Mouse (Mus musculus) limb, embryonic 12.5 days (tissue): Measurements from ENCODE around the gene Lgalsl. TPM values are rescaled to one million over a fixed set of nuclear protein-coding genes. Genes with fewer than 3 reads are reported as not detected.

Source experiments
- ATAC-seq: fragments of 200-750 bp; cut with Nextera tagmentation; 2 replicates; pipeline ENCODE4 v1.8.0; 2017; ENCODE audit warnings: low read depth, moderate TSS enrichment; ENCODE audit not compliant: insufficient number of reproducible peaks, insufficient read depth, low FRiP score, low TSS enrichment
- H3K27ac ChIP-seq: fragments of 300-500 bp; sonication (generic); 2 replicates; pipeline ENCODE4 v1.5.1; 2016; ENCODE audit warnings: mild to moderate bottlenecking, moderate library complexity
- H3K27me3 ChIP-seq: fragments of 300-500 bp; sonication (generic); 2 replicates; pipeline ENCODE4 v1.6.1; 2016; ENCODE audit warnings: mild to moderate bottlenecking, moderate library complexity
- H3K36me3 ChIP-seq: fragments of 300-500 bp; sonication (generic); 2 replicates; pipeline ENCODE4 v1.6.1; 2016; ENCODE audit warnings: mild to moderate bottlenecking, moderate library complexity
- H3K4me1 ChIP-seq: fragments of 300-500 bp; sonication (generic); replicated peaks from 2 replicates; pipeline ENCODE4 v1.6.1; 2016
- H3K4me2 ChIP-seq: fragments of 300-500 bp; sonication (generic); 2 replicates; pipeline ENCODE4 v1.6.1; 2016; ENCODE audit warnings: mild to moderate bottlenecking, moderate library complexity
- H3K4me3 ChIP-seq: fragments of 300-500 bp; sonication (generic); replicated peaks from 2 replicates; pipeline ENCODE4 v1.5.1; 2016; ENCODE audit warnings: mild to moderate bottlenecking
- H3K9ac ChIP-seq: fragments of 300-500 bp; sonication (generic); replicated peaks from 2 replicates; pipeline ENCODE4 v1.6.1; 2016; ENCODE audit warnings: mild to moderate bottlenecking, moderate library complexity
- H3K9me3 ChIP-seq: fragments of 300-500 bp; sonication (generic); 2 replicates; pipeline ENCODE4 v1.6.1; 2016; ENCODE audit warnings: mild to moderate bottlenecking, moderate library complexity
- WGBS: fragments of 180-500 bp; shearing (Covaris S2); methylation state at CpG from one replicate; pipeline ENCODE4 v1.1.7; 2016; 5-methylcytosine and 5-hydroxymethylcytosine counted together
- polyA plus RNA-seq: library from polyadenylated mRNA; unstranded; fragments of >200 nt; fragmentation: Nextera tagmentation; extraction: Ambion mirVana; gene quantifications from 2 replicates; pipeline ENCODE4 v1.2.1, GENCODE M21; 2016

The Lgalsl gene
- polyA plus RNA-seq: 33.7 and 37.3 TPM in 2 replicates

DNA sequence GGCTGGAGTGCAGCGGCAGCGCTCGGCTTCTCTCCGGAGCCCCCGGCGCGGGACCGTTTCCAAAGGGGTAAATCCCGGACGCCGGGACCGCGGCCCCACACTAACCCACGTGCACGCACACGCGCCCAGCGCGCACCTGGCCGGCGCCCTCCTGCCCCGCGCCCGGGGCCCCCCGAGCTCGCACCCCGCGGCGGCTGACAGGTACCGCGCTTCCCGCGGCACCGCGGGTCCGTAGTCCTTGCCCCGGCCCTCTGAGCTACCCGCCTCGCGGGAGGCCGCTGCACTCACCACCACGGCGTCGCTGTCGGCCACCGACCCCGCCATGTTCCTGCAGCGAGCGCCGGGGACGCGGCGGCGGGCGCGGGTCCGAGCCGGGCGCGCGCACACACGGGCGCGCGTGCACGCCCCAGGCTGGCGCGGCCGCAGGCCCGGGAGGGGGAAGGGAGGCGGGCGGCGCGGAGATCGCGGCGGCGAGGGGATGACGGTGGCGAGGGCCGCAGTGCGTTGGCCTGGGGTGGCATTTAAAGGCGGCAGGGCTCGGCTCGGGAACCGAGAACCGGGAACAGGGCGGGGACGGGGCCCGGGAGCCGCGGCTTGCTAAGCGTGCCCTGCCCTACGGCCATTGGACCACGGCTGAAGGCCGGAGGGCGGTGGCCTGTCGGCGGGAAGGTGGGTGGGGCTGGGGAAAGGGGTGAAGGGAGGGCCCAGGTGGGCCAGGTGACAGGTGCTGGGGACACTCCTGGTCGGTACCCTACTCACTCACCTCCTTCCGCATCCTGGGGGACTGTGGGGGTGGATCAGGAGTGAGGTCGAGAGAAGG is at the start of gene Lgalsl:
Gene Lgalsl, minus strand, starts transcription at position 371 of the 820 bp plus-strand sequence.
- H3K27ac ChIP-seq: peak within 1 kb of the TSS; percentile 77
- H3K9me3 ChIP-seq: no peaks in the 10 kb centered on the region
- WGBS: under 1% methylated on average over 101 of the region's 102 CpGs
- peak within 1 kb of the TSS; percentile 90 for H3K4me3 ChIP-seq
- peaks cover 32% of the 10 kb centered on the region for H3K4me1 ChIP-seq
- peaks cover 8% of the 10 kb centered on the region for H3K27me3 ChIP-seq
- ATAC-seq: peak; percentile 82
- peak within 1 kb of the TSS; percentile 92 for H3K9ac ChIP-seq
- peaks cover 23% of the 10 kb centered on the region for H3K36me3 ChIP-seq
- H3K4me2 ChIP-seq: peak within 1 kb of the TSS; percentile 85

DNA sequence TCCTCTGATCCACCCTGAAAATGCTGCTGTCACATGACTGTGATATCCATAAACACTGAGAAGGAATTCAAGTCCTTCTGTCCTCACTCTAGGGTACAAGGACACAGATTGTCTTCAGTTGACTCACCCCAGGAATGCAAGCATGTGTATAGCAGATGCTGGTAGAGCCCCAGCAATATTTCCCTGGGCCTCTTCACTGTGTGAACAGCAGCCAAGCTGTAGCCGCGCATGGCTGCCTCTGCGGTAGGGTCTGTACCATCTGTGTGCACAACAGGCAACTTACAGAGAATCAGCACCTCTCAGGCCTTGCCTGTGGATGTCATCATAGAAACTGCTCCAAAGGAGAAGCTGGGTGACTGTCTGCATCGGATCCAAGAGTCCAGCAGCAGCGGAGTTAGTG is 47.8 kb upstream of the Lgalsl start:
- Histone ChIP-seq H3K4me1 (0 out of 2 replicates have a peak, but pooled peaks cover 11% of the 10 kb centered on the region), H3K27ac (no peak overlapping the region), H3K9ac (no peak overlapping the region), H3K36me3 (no peaks in the 10 kb centered on the region), H3K4me2 (no peak overlapping the region), H3K4me3 (no peak overlapping the region), H3K9me3 (no peaks in the 10 kb centered on the region), H3K27me3 (no peaks in the 10 kb centered on the region)
- 86% methylated on average over 5 of the region's 5 CpGs for WGBS
- no peak for ATAC-seq

DNA sequence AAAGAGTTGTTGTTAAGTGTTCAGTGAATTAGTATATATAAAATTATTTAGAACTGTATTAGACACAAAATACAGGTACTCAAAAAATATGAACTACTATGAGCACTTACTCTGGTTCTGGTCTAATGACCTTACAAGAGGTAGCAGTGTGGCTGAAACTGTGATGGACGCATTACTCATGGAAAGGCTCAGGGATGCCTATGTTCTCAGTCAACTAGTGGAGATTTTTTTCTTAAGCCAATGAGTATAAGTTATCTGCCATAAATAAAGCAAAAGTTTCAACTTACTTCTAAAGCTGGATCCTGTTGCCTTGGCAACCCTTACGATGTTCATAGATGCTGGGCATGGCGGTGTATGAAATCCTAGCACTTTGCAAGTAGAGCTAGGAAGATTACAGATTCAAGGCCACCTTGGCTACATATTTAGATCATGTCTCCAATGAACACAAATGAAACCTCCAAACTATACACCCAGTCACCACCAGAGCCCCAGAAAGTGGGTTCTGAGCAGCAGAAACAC is 46.8 kb upstream of the Lgalsl start:
- H3K9ac ChIP-seq: no peak overlapping the region
- no peak overlapping the region for H3K27ac ChIP-seq
- no peaks in the 10 kb centered on the region for H3K36me3 ChIP-seq
- 85% methylated on average over 3 of the region's 3 CpGs for WGBS
- no peak overlapping the region for H3K4me3 ChIP-seq
- no peaks in the 10 kb centered on the region for H3K9me3 ChIP-seq
- H3K27me3 ChIP-seq: no peaks in the 10 kb centered on the region
- 0 out of 2 replicates have a peak, but pooled peaks cover 9% of the 10 kb centered on the region for H3K4me1 ChIP-seq
- H3K4me2 ChIP-seq: no peak overlapping the region
- no peak for ATAC-seq

- Histone ChIP-seq H3K9ac (no peak overlapping the region), H3K4me2 (no peak overlapping the region), H3K27ac (no peak overlapping the region), H3K4me3 (no peak overlapping the region), H3K27me3 (no peaks in the 10 kb centered on the region), H3K4me1 (no peaks in the 10 kb centered on the region), H3K9me3 (no peaks in the 10 kb centered on the region), H3K36me3 (no peaks in the 10 kb centered on the region)
- 80% methylated on average over 5 of the region's 5 CpGs for WGBS
- ATAC-seq: no peak
These were observed 42.5 kb upstream of the Lgalsl start for GRCm38 (mm10) chr11:20873386-20873785.

DNA sequence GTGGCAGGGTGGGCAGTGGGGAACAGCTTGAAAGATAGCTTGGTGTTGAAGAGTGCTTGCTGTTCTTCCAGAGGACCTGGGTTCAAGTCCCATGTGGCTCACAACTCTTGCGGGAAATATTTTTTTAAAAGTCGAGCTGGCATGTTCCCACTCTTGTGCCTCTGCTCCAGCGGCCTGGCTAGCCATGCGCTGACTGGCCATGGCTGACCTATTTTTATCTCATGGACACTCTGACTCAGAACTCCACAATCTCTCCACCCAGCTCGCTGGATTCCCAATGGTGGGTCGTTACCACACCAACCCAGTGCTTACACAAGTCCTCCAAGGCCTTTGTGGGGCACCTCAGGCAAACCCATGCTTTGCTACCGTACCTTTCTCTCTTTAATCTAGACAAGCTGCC is 42.1 kb upstream of the Lgalsl start:
- WGBS: 89% methylated on average over 7 of the region's 7 CpGs
- H3K9ac ChIP-seq: no peak overlapping the region
- no peak overlapping the region for H3K4me3 ChIP-seq
- no peaks in the 10 kb centered on the region for H3K36me3 ChIP-seq
- no peak for ATAC-seq
- H3K4me2 ChIP-seq: no peak overlapping the region
- no peaks in the 10 kb centered on the region for H3K27me3 ChIP-seq
- H3K4me1 ChIP-seq: no peaks in the 10 kb centered on the region
- H3K9me3 ChIP-seq: no peaks in the 10 kb centered on the region
- H3K27ac ChIP-seq: no peak overlapping the region

- Histone ChIP-seq H3K4me2 (no peak overlapping the region), H3K27ac (no peak overlapping the region), H3K36me3 (no peaks in the 10 kb centered on the region), H3K4me1 (no peaks in the 10 kb centered on the region), H3K9me3 (no peaks in the 10 kb centered on the region), H3K9ac (no peak overlapping the region), H3K27me3 (no peaks in the 10 kb centered on the region), H3K4me3 (no peak overlapping the region)
- 86% methylated on average over 2 of the region's 2 CpGs for WGBS
- no peak for ATAC-seq
These were observed 41.6 kb upstream of the Lgalsl start for GRCm38 (mm10) chr11:20872444-20872843.

- 89% methylated on average over 2 of the region's 2 CpGs for WGBS
- no peaks in the 10 kb centered on the region for H3K4me1 ChIP-seq
- H3K36me3 ChIP-seq: no peaks in the 10 kb centered on the region
These were observed 39.1 kb upstream of the Lgalsl start for GRCm38 (mm10) chr11:20869927-20870326.

GRCm38 (mm10) chr11:20865450-20865849 is 34.6 kb upstream of the Lgalsl start:
- H3K9ac ChIP-seq: no peak overlapping the region
- no peaks in the 10 kb centered on the region for H3K4me1 ChIP-seq
- H3K9me3 ChIP-seq: no peaks in the 10 kb centered on the region
- WGBS: 91% methylated on average over 3 of the region's 3 CpGs
- no peaks in the 10 kb centered on the region for H3K36me3 ChIP-seq
- H3K27me3 ChIP-seq: no peaks in the 10 kb centered on the region
- H3K4me2 ChIP-seq: no peak overlapping the region
- H3K4me3 ChIP-seq: no peak overlapping the region
- ATAC-seq: no peak
- H3K27ac ChIP-seq: no peak overlapping the region

More at GRCm38 (mm10) chr11:20869927-20870326, 39.1 kb upstream of the Lgalsl start:
- Histone ChIP-seq H3K4me3 (no peak overlapping the region), H3K27ac (no peak overlapping the region), H3K27me3 (no peaks in the 10 kb centered on the region), H3K4me2 (no peak overlapping the region), H3K9me3 (no peaks in the 10 kb centered on the region), H3K9ac (no peak overlapping the region)
- ATAC-seq: no peak

GRCm38 (mm10) chr11:20864647-20865046 is 33.8 kb upstream of the Lgalsl start:
- Histone ChIP-seq H3K9me3 (no peaks in the 10 kb centered on the region), H3K4me1 (peaks cover 7% of the 10 kb centered on the region), H3K4me3 (no peak overlapping the region), H3K9ac (no peak overlapping the region), H3K27ac (no peak overlapping the region), H3K36me3 (no peaks in the 10 kb centered on the region), H3K4me2 (no peak overlapping the region), H3K27me3 (no peaks in the 10 kb centered on the region)
- no peak for ATAC-seq
- WGBS: 69% methylated on average over 6 of the region's 6 CpGs

DNA sequence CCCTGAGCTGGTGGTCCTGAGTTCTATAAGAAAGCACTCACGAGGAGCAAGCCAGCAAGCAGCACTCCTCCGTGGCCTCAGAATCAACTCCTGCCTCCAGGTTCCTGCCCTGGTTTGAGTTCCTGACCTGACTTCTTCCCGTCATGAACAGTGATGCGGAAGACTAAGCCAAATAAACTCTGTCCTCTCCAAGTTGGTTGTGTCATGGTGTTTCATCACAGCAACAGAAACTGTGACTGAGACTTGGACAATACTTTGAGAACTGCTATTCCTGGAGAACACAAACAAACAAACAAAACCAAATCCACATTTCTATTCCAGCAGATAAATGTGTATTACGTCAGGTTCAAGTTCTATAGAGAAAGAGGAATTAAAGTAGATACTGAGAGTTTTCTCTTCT is 31.2 kb upstream of the Lgalsl start:
- no peak overlapping the region for H3K9ac ChIP-seq
- H3K27ac ChIP-seq: no peak overlapping the region
- 92% methylated on average over 5 of the region's 5 CpGs for WGBS
- H3K4me1 ChIP-seq: peaks cover 23% of the 10 kb centered on the region
- no peaks in the 10 kb centered on the region for H3K27me3 ChIP-seq
- no peak overlapping the region for H3K4me2 ChIP-seq
- no peak overlapping the region for H3K4me3 ChIP-seq
- no peaks in the 10 kb centered on the region for H3K9me3 ChIP-seq
- no peak for ATAC-seq
- H3K36me3 ChIP-seq: no peaks in the 10 kb centered on the region

- H3K27me3 ChIP-seq: no peaks in the 10 kb centered on the region
- H3K4me1 ChIP-seq: peaks cover 32% of the 10 kb centered on the region
- no peaks in the 10 kb centered on the region for H3K36me3 ChIP-seq
- ATAC-seq: no peak
- no peaks in the 10 kb centered on the region for H3K9me3 ChIP-seq
- 92% methylated on average over 3 of the region's 3 CpGs for WGBS
- H3K4me3 ChIP-seq: no peak overlapping the region
- no peak overlapping the region for H3K9ac ChIP-seq
- no peak overlapping the region for H3K4me2 ChIP-seq
- no peak overlapping the region for H3K27ac ChIP-seq
These were observed 29.5 kb upstream of the Lgalsl start for GRCm38 (mm10) chr11:20860351-20860750.
